Mouse (Mus musculus) heart, postnatal 0 days (tissue): Measurements from ENCODE around the gene Stoml3. TPM values are rescaled to one million over a fixed set of nuclear protein-coding genes. Genes with fewer than 3 reads are reported as not detected.

Experiments
- ATAC-seq: fragments of 200-750 bp; cut with Nextera tagmentation; 2 replicates; pipeline ENCODE4 v1.8.0; 2017; ENCODE audit warnings: low read depth, moderate number of reproducible peaks, moderate library complexity; ENCODE audit not compliant: insufficient read depth
- DNase-seq: peaks from one replicate; pipeline ENCODE4 v3.0.0-alpha.2; 2016; ENCODE audit warnings: low spot score
- H3K27ac ChIP-seq: fragments of 300-500 bp; sonication (generic); 2 replicates; pipeline ENCODE4 v1.5.1; 2014; ENCODE audit warnings: low read depth, mild to moderate bottlenecking
- H3K27me3 ChIP-seq: fragments of 300-500 bp; sonication (generic); 2 replicates; pipeline ENCODE4 v1.6.1; 2014; ENCODE audit warnings: low read length, mixed read lengths; ENCODE audit not compliant: control insufficient read depth, insufficient read depth
- H3K36me3 ChIP-seq: fragments of 300-500 bp; sonication (generic); replicated peaks from 2 replicates; pipeline ENCODE4 v1.6.1; 2014; ENCODE audit warnings: low read length, mixed read lengths; ENCODE audit not compliant: control insufficient read depth, insufficient read depth
- H3K4me1 ChIP-seq: fragments of 300-500 bp; sonication (generic); 2 replicates; pipeline ENCODE4 v1.6.1; 2014; ENCODE audit warnings: antibody characterized with exemption; ENCODE audit not compliant: control insufficient read depth, insufficient read depth
- H3K4me2 ChIP-seq: fragments of 300-500 bp; sonication (generic); 2 replicates; pipeline ENCODE4 v1.6.1; 2014; ENCODE audit warnings: low read depth, mild to moderate bottlenecking, low read length, moderate library complexity
- H3K4me3 ChIP-seq: fragments of 300-500 bp; sonication (generic); 2 replicates; pipeline ENCODE4 v1.5.1; 2014; ENCODE audit warnings: low read depth, low read length
- H3K9ac ChIP-seq: fragments of 300-500 bp; sonication (generic); replicated peaks from 2 replicates; pipeline ENCODE4 v1.6.1; 2014; ENCODE audit warnings: low read depth, low read length, mixed read lengths
- H3K9me3 ChIP-seq: fragments of 300-500 bp; sonication (generic); replicated peaks from 2 replicates; pipeline ENCODE4 v1.6.1; 2016; ENCODE audit warnings: low read length; ENCODE audit not compliant: control insufficient read depth
- CTCF ChIP-seq: IDR thresholded peaks from 2 replicates; pipeline ENCODE4 v1.5.1; 2016; ENCODE audit warnings: antibody characterized with exemption, control low read depth, low read depth
- EP300 ChIP-seq: IDR thresholded peaks from 2 replicates; pipeline ENCODE4 v1.6.1; 2016; ENCODE audit warnings: antibody characterized with exemption, low read depth
- WGBS: fragments of 180-500 bp; shearing (Covaris S2); extraction: QIAGEN DNeasy Blood & Tissue Kit; methylation state at CpG from one replicate; pipeline ENCODE4 v1.1.7; 2014; 5-methylcytosine and 5-hydroxymethylcytosine counted together
- polyA plus RNA-seq: library from polyadenylated mRNA; unstranded; fragments of >200 nt; fragmentation: Nextera tagmentation; extraction: Ambion mirVana; gene quantifications from 2 replicates; pipeline ENCODE4 v1.2.1, GENCODE M21; 2015
- total RNA-seq: library from RNA; depleted of rRNA; stranded (reverse); fragments of >200 nt; gene quantifications from 2 replicates; pipeline ENCODE4 v1.2.3, GENCODE M21; 2014; ENCODE audit warnings: low replicate concordance

Gene Stoml3
- total and polyA plus RNA-seq, 2 experiments from 2014 or later, result not detected

GRCm38 (mm10) chr3:53453346-53453745, 35.1 kb upstream of the Stoml3 start:
- WGBS, result 86% methylated on average over 7 of the region's 7 CpGs
- Histone ChIP-seq H3K9me3 (no peaks in the 10 kb centered on the region), H3K36me3 (peaks cover 82% of the 10 kb centered on the region), H3K4me2 (no peak overlapping the region), H3K27ac (no peak overlapping the region), H3K4me1 (no peaks in the 10 kb centered on the region), H3K27me3 (no peaks in the 10 kb centered on the region), H3K4me3 (no peak overlapping the region), H3K9ac (no peak overlapping the region)
- DNase-seq (no peak), ATAC-seq (no peak)
- TF ChIP-seq CTCF (no peak), EP300 (no peak)

- 91% methylated on average over 6 of the region's 6 CpGs for WGBS
- peaks cover 89% of the 10 kb centered on the region for H3K36me3 ChIP-seq
- DNase-seq (no peak), ATAC-seq (no peak)
- no peaks in the 10 kb centered on the region for H3K27me3 ChIP-seq
- H3K4me3 ChIP-seq, result no peak overlapping the region
- no peak overlapping the region for H3K4me2 ChIP-seq
- no peaks in the 10 kb centered on the region for H3K9me3 ChIP-seq
- H3K9ac ChIP-seq, result no peak overlapping the region
- H3K4me1 ChIP-seq, result no peaks in the 10 kb centered on the region
- no peak for TF ChIP-seq EP300
- TF ChIP-seq CTCF, result no peak
- H3K27ac ChIP-seq, result no peak overlapping the region
Measured at GRCm38 (mm10) chr3:53454005-53454404, 34.4 kb upstream of the Stoml3 start.

- Histone ChIP-seq H3K27me3 (no peaks in the 10 kb centered on the region), H3K4me2 (no peak overlapping the region), H3K9ac (no peak overlapping the region), H3K4me1 (no peaks in the 10 kb centered on the region), H3K36me3 (peaks cover 89% of the 10 kb centered on the region), H3K9me3 (no peaks in the 10 kb centered on the region), H3K27ac (no peak overlapping the region), H3K4me3 (no peak overlapping the region)
- 83% methylated on average over 6 of the region's 6 CpGs for WGBS
- DNase-seq, result no peak
- TF ChIP-seq EP300 (no peak), CTCF (no peak)
- no peak for ATAC-seq
Measured at GRCm38 (mm10) chr3:53454561-53454960, 33.9 kb upstream of the Stoml3 start.

GRCm38 (mm10) chr3:53454984-53455383, 33.5 kb upstream of the Stoml3 start:
- ATAC-seq (no peak), DNase-seq (no peak)
- H3K9me3 ChIP-seq, result no peaks in the 10 kb centered on the region
- H3K9ac ChIP-seq, result no peak overlapping the region
- no peak overlapping the region for H3K4me2 ChIP-seq
- H3K27ac ChIP-seq, result no peak overlapping the region
- no peak for TF ChIP-seq EP300
- TF ChIP-seq CTCF, result no peak
- H3K27me3 ChIP-seq, result no peaks in the 10 kb centered on the region
- 67% methylated on average over 7 of the region's 7 CpGs for WGBS
- H3K36me3 ChIP-seq, result peaks cover 88% of the 10 kb centered on the region
- no peak overlapping the region for H3K4me3 ChIP-seq
- no peaks in the 10 kb centered on the region for H3K4me1 ChIP-seq

GRCm38 (mm10) chr3:53457750-53458149, 30.7 kb upstream of the Stoml3 start:
- no peak for DNase-seq
- H3K4me2 ChIP-seq, result no peak overlapping the region
- no peaks in the 10 kb centered on the region for H3K27me3 ChIP-seq
- no peak for ATAC-seq
- no peaks in the 10 kb centered on the region for H3K9me3 ChIP-seq
- H3K4me3 ChIP-seq, result no peak overlapping the region
- H3K36me3 ChIP-seq, result peaks cover 75% of the 10 kb centered on the region
- H3K27ac ChIP-seq, result no peak overlapping the region
- TF ChIP-seq EP300 (no peak), CTCF (no peak)
- no peaks in the 10 kb centered on the region for H3K4me1 ChIP-seq
- H3K9ac ChIP-seq, result no peak overlapping the region
- WGBS, result 74% methylated on average over 5 of the region's 5 CpGs

GRCm38 (mm10) chr3:53460106-53460505, 28.3 kb upstream of the Stoml3 start:
- TF ChIP-seq CTCF (no peak), EP300 (no peak)
- Histone ChIP-seq H3K36me3 (peaks cover 52% of the 10 kb centered on the region), H3K9ac (no peak overlapping the region), H3K4me2 (no peak overlapping the region), H3K27me3 (no peaks in the 10 kb centered on the region), H3K27ac (no peak overlapping the region), H3K4me3 (no peak overlapping the region), H3K9me3 (no peaks in the 10 kb centered on the region), H3K4me1 (0 out of 2 replicates have a peak, but pooled peaks cover under 1% of the 10 kb centered on the region)
- ATAC-seq (no peak), DNase-seq (no peak)
- WGBS, result 60% methylated on average over 9 of the region's 9 CpGs
